Comparison of ENCODE assay signal across 17 mouse cellular contexts in genomic region chr4:64804996-64805395, GRCm38 (mm10).
DNase-seq lines count a peak whose midpoint lies in the region; ATAC-seq lines count a peak whose summit lies in the region.
"Had no signal": no experiment of that assay in that cellular context is flagged by ENCODE, and none has a peak within 500 bp of the region (broad histone marks: within the 10 kb centered on the region; RNA-seq: fewer than 3 reads in every experiment).

No protein-coding gene starts in this region.

- intact Hi-C loops in left cerebral cortex, postnatal 4 days (cut with DNase I), result loop anchor here (5.0 kb wide), 1 partner anchor 1303 kb away; no protein-coding TSS in a partner anchor

- DNase-seq in embryonic facial prominence, embryonic 11.5 days (ENCODE audit: low spot score), result peak; percentile 40
- DNase-seq in embryonic facial prominence, embryonic 10.5 days (ENCODE audit: low spot score), result no peak
- peak; percentile 7 for DNase-seq in left cerebral cortex, postnatal 4 days
- DNase-seq in left cerebral cortex, adult 8-10 months (ENCODE audit: low spot score in 2 of 2), result no peak
- peak; percentile 6 for DNase-seq in adipocyte (ENCODE audit: low spot score)
- peak; percentile 64 for DNase-seq in embryonic facial prominence, embryonic 14.5 days (ENCODE audit: low spot score)
- DNase-seq in c-Kit-positive CD71-positive TER-119-positive erythroid progenitor cells, embryonic 14.5 days (ENCODE audit: low spot score), result no peak
- DNase-seq: adrenal gland, postnatal 36 days; gastrocnemius, postnatal 14 days; heart, postnatal 10 days; liver; lung, adult 18-20 months had no signal

- no peak for ATAC-seq in embryonic facial prominence, embryonic 11.5 days (replicated peaks; ENCODE audit: insufficient number of reproducible peaks, low FRiP score, low TSS enrichment, low read depth)
- ATAC-seq in embryonic facial prominence, embryonic 14.5 days (ENCODE audit: low read depth), result no peak
- no peak for ATAC-seq in heart, embryonic 12.5 days (ENCODE audit: insufficient number of reproducible peaks, low FRiP score)

- no peaks in the 10 kb centered on the region for H3K27me3 ChIP-seq in embryonic facial prominence, embryonic 11.5 days (ENCODE audit: control insufficient read depth, insufficient read depth, low read length)
- H3K27me3 ChIP-seq in embryonic facial prominence, embryonic 10.5 days (replicated peaks; ENCODE audit: low read depth, poor library complexity, severe bottlenecking), result no peaks in the 10 kb centered on the region
- H3K27me3 ChIP-seq in embryonic facial prominence, embryonic 14.5 days (replicated peaks; ENCODE audit: control insufficient read depth, insufficient read depth, low read length), result no peaks in the 10 kb centered on the region
- no peaks in the 10 kb centered on the region for H3K27me3 ChIP-seq in heart, embryonic 12.5 days (replicated peaks)
- H3K27me3 ChIP-seq: neural tube, embryonic 12.5 days had no signal

- no peak overlapping the region for H3K9ac ChIP-seq in embryonic facial prominence, embryonic 11.5 days (replicated peaks; ENCODE audit: low read length)
- no peak overlapping the region for H3K9ac ChIP-seq in embryonic facial prominence, embryonic 14.5 days (ENCODE audit: low read depth, low read length)
- H3K9ac ChIP-seq in heart, embryonic 12.5 days, result no peak overlapping the region
- H3K9ac ChIP-seq: neural tube, embryonic 12.5 days had no signal

- no peaks in the 10 kb centered on the region for H3K9me3 ChIP-seq in embryonic facial prominence, embryonic 11.5 days (replicated peaks; ENCODE audit: control insufficient read depth, low read length)
- H3K9me3 ChIP-seq in embryonic facial prominence, embryonic 10.5 days, result no peaks in the 10 kb centered on the region
- no peaks in the 10 kb centered on the region for H3K9me3 ChIP-seq in embryonic facial prominence, embryonic 14.5 days (ENCODE audit: control insufficient read depth, low read length)
- no peaks in the 10 kb centered on the region for H3K9me3 ChIP-seq in heart, embryonic 12.5 days (replicated peaks)
- H3K9me3 ChIP-seq: neural tube, embryonic 12.5 days had no signal

- H3K27ac ChIP-seq in embryonic facial prominence, embryonic 11.5 days (replicated peaks; ENCODE audit: low read depth, low read length), result no peak overlapping the region
- H3K27ac ChIP-seq in embryonic facial prominence, embryonic 10.5 days (replicated peaks), result no peak overlapping the region
- no peak overlapping the region for H3K27ac ChIP-seq in embryonic facial prominence, embryonic 14.5 days (replicated peaks; ENCODE audit: low read depth, low read length)
- no peak overlapping the region for H3K27ac ChIP-seq in heart, embryonic 12.5 days (ENCODE audit: poor library complexity, severe bottlenecking)
- H3K27ac ChIP-seq: layer of hippocampus, adult 2 months; macrophage; neural tube, embryonic 12.5 days had no signal

- no peak overlapping the region for H3K4me3 ChIP-seq in embryonic facial prominence, embryonic 11.5 days (ENCODE audit: low read depth, low read length)
- no peak overlapping the region for H3K4me3 ChIP-seq in embryonic facial prominence, embryonic 10.5 days
- no peak overlapping the region for H3K4me3 ChIP-seq in embryonic facial prominence, embryonic 14.5 days (ENCODE audit: low read depth, low read length)
- H3K4me3 ChIP-seq in heart, embryonic 12.5 days, result no peak overlapping the region
- H3K4me3 ChIP-seq: layer of hippocampus, adult 2 months; neural tube, embryonic 12.5 days had no signal

- no peak overlapping the region for H3K4me2 ChIP-seq in embryonic facial prominence, embryonic 11.5 days (ENCODE audit: low read depth, low read length)
- H3K4me2 ChIP-seq in embryonic facial prominence, embryonic 14.5 days (ENCODE audit: low read depth, low read length), result no peak overlapping the region
- no peak overlapping the region for H3K4me2 ChIP-seq in heart, embryonic 12.5 days
- H3K4me2 ChIP-seq: neural tube, embryonic 12.5 days had no signal

- no peaks in the 10 kb centered on the region for H3K36me3 ChIP-seq in embryonic facial prominence, embryonic 11.5 days (replicated peaks; ENCODE audit: control insufficient read depth, insufficient read depth, low read depth, low read length)
- no peaks in the 10 kb centered on the region for H3K36me3 ChIP-seq in embryonic facial prominence, embryonic 10.5 days (replicated peaks)
- H3K36me3 ChIP-seq in embryonic facial prominence, embryonic 14.5 days (ENCODE audit: control insufficient read depth, insufficient read depth, low read length), result no peaks in the 10 kb centered on the region
- no peaks in the 10 kb centered on the region for H3K36me3 ChIP-seq in heart, embryonic 12.5 days
- H3K36me3 ChIP-seq: G1E; neural tube, embryonic 12.5 days had no signal

- 66% methylated on average over 2 of the region's 2 CpGs for WGBS in embryonic facial prominence, embryonic 11.5 days
- WGBS in embryonic facial prominence, embryonic 10.5 days, result 82% methylated on average over 2 of the region's 2 CpGs
- 39% methylated on average over 2 of the region's 2 CpGs for WGBS in embryonic facial prominence, embryonic 14.5 days
- WGBS in heart, embryonic 12.5 days, result 50% methylated on average over 2 of the region's 2 CpGs

- H3K4me1 ChIP-seq in embryonic facial prominence, embryonic 11.5 days (ENCODE audit: control insufficient read depth, insufficient read depth, low read length), result no peaks in the 10 kb centered on the region
- H3K4me1 ChIP-seq in embryonic facial prominence, embryonic 10.5 days, result peaks cover 7% of the 10 kb centered on the region
- 0 out of 2 replicates have a peak, but pooled peaks cover 5% of the 10 kb centered on the region for H3K4me1 ChIP-seq in embryonic facial prominence, embryonic 14.5 days (ENCODE audit: control insufficient read depth, insufficient read depth, low read length)
- H3K4me1 ChIP-seq in heart, embryonic 12.5 days (replicated peaks), result peaks cover 8% of the 10 kb centered on the region
- H3K4me1 ChIP-seq: neural tube, embryonic 12.5 days had no signal

Comparison
In these comparisons a context has a peak if more than half of its experiments do, and no peak if none do; other contexts are left out.
1. DNase-seq: peak in embryonic facial prominence, embryonic 11.5 days (single experiment), left cerebral cortex, postnatal 4 days (single experiment), adipocyte (single experiment) and embryonic facial prominence, embryonic 14.5 days (single experiment); none in embryonic facial prominence, embryonic 10.5 days (single experiment), left cerebral cortex, adult 8-10 months (0 of 2) and c-Kit-positive CD71-positive TER-119-positive erythroid progenitor cells, embryonic 14.5 days (single experiment).